Mouse (Mus musculus) CH12.LX (cell line): Measurements from ENCODE around the gene Pcnx. TPM values are rescaled to one million over a fixed set of nuclear protein-coding genes. Genes with fewer than 3 reads are reported as not detected.

Experiments used
- DNase-seq: peaks from one replicate; pipeline ENCODE4 v3.0.0-alpha.2; 2013; ENCODE audit errors: extremely low read depth
- H3K27ac ChIP-seq: 2 replicates; pipeline ENCODE4 v1.5.1; 2012; ENCODE audit warnings: low read depth, mild to moderate bottlenecking, control low read depth, moderate library complexity; ENCODE audit not compliant: insufficient read depth
- H3K27me3 ChIP-seq: replicated peaks from 2 replicates; pipeline ENCODE3; 2012; ENCODE audit warnings: inconsistent platforms
- H3K36me3 ChIP-seq, 2 experiments: replicated peaks in 1 of 2; 2 replicates each; pipeline versions ENCODE3 to v1.6.1; 2012; ENCODE audit warnings: inconsistent platforms in 1 of 2, low read length in 1 of 2, mild to moderate bottlenecking in 1 of 2, mixed read lengths in 1 of 2, moderate library complexity in 1 of 2; ENCODE audit not compliant: control insufficient read depth in 1 of 2, insufficient read depth in 1 of 2
- H3K4me1 ChIP-seq, 2 experiments: 2 replicates each; pipeline ENCODE4 v1.6.1; 2012; ENCODE audit warnings: inconsistent platforms in 1 of 2, moderate library complexity in 1 of 2; ENCODE audit not compliant: insufficient read depth in 2 of 2, control insufficient read depth in 1 of 2
- H3K4me2 ChIP-seq: 2 replicates; pipeline ENCODE4 v1.6.1; 2012; ENCODE audit warnings: low read depth, mild to moderate bottlenecking, control low read depth; ENCODE audit not compliant: poor library complexity, insufficient read depth, severe bottlenecking
- H3K4me3 ChIP-seq, 3 experiments: fragments of 150-350 bp in 1 of 3; sonication (generic) in 1 of 3; replicated peaks in 1 of 3; 2 replicates each; pipeline versions ENCODE3 to v1.5.1; 2011 to 2012; ENCODE audit warnings: low read depth in 2 of 3, low read length in 2 of 3, mild to moderate bottlenecking in 2 of 3, moderate library complexity in 2 of 3, control low read depth in 1 of 3, improper control_type of control experiment in 1 of 3, inconsistent platforms in 1 of 3, mixed read lengths in 1 of 3; ENCODE audit not compliant: poor library complexity in 1 of 3
- H3K79me2 ChIP-seq: replicated peaks from 2 replicates; pipeline ENCODE4 v1.6.1; 2012; ENCODE audit warnings: mild to moderate bottlenecking, moderate library complexity; ENCODE audit not compliant: control insufficient read depth, poor library complexity, insufficient read depth, severe bottlenecking; ENCODE audit errors: extremely low read depth
- H3K9ac ChIP-seq: 2 replicates; pipeline ENCODE4 v1.6.1; 2012; ENCODE audit warnings: low read depth, mild to moderate bottlenecking, control low read depth, moderate library complexity; ENCODE audit not compliant: insufficient read depth
- H3K9me3 ChIP-seq: replicated peaks from 2 replicates; pipeline ENCODE3; 2012; ENCODE audit warnings: low read length, inconsistent platforms, mixed read lengths
- BHLHE40 ChIP-seq: IDR thresholded peaks from 2 replicates; pipeline ENCODE4 v1.6.1; 2011; ENCODE audit warnings: mild to moderate bottlenecking, low read depth, low read length, improper control_type of control experiment
- CHD2 ChIP-seq: IDR thresholded peaks from 2 replicates; pipeline ENCODE4 v1.6.1; 2011; ENCODE audit warnings: low read length, improper control_type of control experiment
- CTCF ChIP-seq, 2 experiments: IDR thresholded peaks in 1 of 2; conservative IDR thresholded peaks in 1 of 2; 2 replicates each; pipeline ENCODE4 v1.5.1; 2011 to 2012; ENCODE audit warnings: low read depth in 2 of 2, low read length in 2 of 2, improper control_type of control experiment in 1 of 2, inconsistent platforms in 1 of 2, mild to moderate bottlenecking in 1 of 2, moderate library complexity in 1 of 2
- ETS1 ChIP-seq: conservative IDR thresholded peaks from 2 replicates; pipeline ENCODE4 v1.6.1; 2012; ENCODE audit warnings: low read depth, mild to moderate bottlenecking, inconsistent platforms, low read length, improper control_type of control experiment, moderate library complexity
- GABPA ChIP-seq: IDR thresholded peaks from 2 replicates; pipeline ENCODE4 v1.6.1; 2012; ENCODE audit warnings: low read depth, low read length, improper control_type of control experiment, inconsistent platforms; ENCODE audit not compliant: insufficient replicate concordance
- MAFK ChIP-seq: IDR thresholded peaks from 2 replicates; pipeline ENCODE4 v1.6.1; 2011; ENCODE audit warnings: low read length, improper control_type of control experiment; ENCODE audit not compliant: insufficient replicate concordance
- MAX ChIP-seq: IDR thresholded peaks from 2 replicates; pipeline ENCODE4 v1.6.1; 2011; ENCODE audit warnings: low read length, improper control_type of control experiment
- MXI1 ChIP-seq: IDR thresholded peaks from 2 replicates; pipeline ENCODE4 v1.6.1; 2011; ENCODE audit warnings: mild to moderate bottlenecking, low read depth, low read length, improper control_type of control experiment
- MYC ChIP-seq: IDR thresholded peaks from 2 replicates; pipeline ENCODE4 v1.6.1; 2011; ENCODE audit warnings: low read depth, mild to moderate bottlenecking, improper control_type of control experiment, low read length
- NELFE ChIP-seq: IDR thresholded peaks from 2 replicates; pipeline ENCODE4 v1.6.1; 2011; ENCODE audit warnings: low read depth, low read length, improper control_type of control experiment
- NRF1 ChIP-seq: IDR thresholded peaks from 2 replicates; pipeline ENCODE4 v1.6.1; 2014; ENCODE audit warnings: low read depth, mild to moderate bottlenecking, inconsistent platforms, low read length, improper control_type of control experiment, moderate library complexity
- POLR2AphosphoS2 ChIP-seq: IDR thresholded peaks from 2 replicates; pipeline ENCODE4 v1.6.1; 2011; ENCODE audit warnings: low read depth, low read length, improper control_type of control experiment
- RAD21 ChIP-seq: IDR thresholded peaks from 2 replicates; pipeline ENCODE4 v1.6.1; 2011; ENCODE audit warnings: low read depth, mild to moderate bottlenecking, low read length, improper control_type of control experiment, moderate library complexity
- SIN3A ChIP-seq: IDR thresholded peaks from 2 replicates; pipeline ENCODE4 v1.6.1; 2012; ENCODE audit warnings: low read length, improper control_type of control experiment, inconsistent platforms
- SMC3 ChIP-seq: IDR thresholded peaks from 2 replicates; pipeline ENCODE4 v1.6.1; 2011; ENCODE audit warnings: low read depth, low read length, improper control_type of control experiment
- ZKSCAN1 ChIP-seq: IDR thresholded peaks from 2 replicates; pipeline ENCODE4 v1.6.1; 2012; ENCODE audit warnings: low read depth, inconsistent platforms, low read length, improper control_type of control experiment, borderline replicate concordance
- ZMIZ1 ChIP-seq: IDR thresholded peaks from 2 replicates; pipeline ENCODE4 v1.6.1; 2012; ENCODE audit warnings: low read depth, mild to moderate bottlenecking, inconsistent platforms, low read length, improper control_type of control experiment
- dilution Hi-C: fragments of 300-500 bp; cut with MboI; formaldehyde crosslinking; loops from 2 replicates; pipeline ENCODE4 v1.14.3; 2020; ENCODE audit warnings: low sequenced_read_pairs; ENCODE audit not compliant: extremely low pct_unique_long_range_greater_than_20kb, extremely low pct_ligation_motif_present
- in situ Hi-C: fragments of 300-500 bp; cut with MboI; formaldehyde crosslinking; loops from 3 replicates; pipeline ENCODE4 v1.14.3; 2019; ENCODE audit warnings: low sequenced_read_pairs, low pct_ligation_motif_present, low pct_unique_long_range_greater_than_20kb, mixed read lengths
- polyA plus RNA-seq: library from polyadenylated mRNA; unstranded; fragments of >175 nt; gene quantifications from 2 replicates; pipeline ENCODE4 v1.2.1, GENCODE M21; 2012; ENCODE audit warnings: low read depth; ENCODE audit not compliant: insufficient read length
- total RNA-seq, 2 experiments: library from RNA; depleted of rRNA; stranded (reverse); fragments of 300-350 nt in 1 of 2; fragments of >200 nt in 1 of 2; gene quantifications; 2 replicates each; pipeline ENCODE4 v1.2.3; 2012 to 2014

The Pcnx gene
- total and polyA plus RNA-seq, 3 experiments: 16.2 to 89.1 (median 68.2) TPM

DNA sequence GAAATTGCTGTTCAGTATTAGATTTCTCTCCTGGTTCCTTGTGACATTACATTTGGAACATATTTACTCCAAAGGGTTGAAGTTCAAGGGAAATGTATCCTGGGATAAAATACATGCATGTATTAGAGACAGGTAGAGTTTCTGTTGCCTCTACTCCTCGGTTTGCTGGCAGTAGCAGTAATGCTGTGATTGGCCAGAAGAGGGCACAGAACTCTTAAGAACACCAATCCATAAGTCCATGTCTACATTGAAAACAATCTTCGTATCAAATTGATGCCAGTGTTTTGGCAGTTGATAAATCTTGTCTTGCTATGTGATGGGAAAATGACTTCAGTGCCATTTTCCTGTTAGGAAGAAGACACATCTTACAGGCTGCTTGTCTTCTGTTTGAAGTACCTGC, 115.0 kb downstream of the Pcnx start:
- in situ Hi-C loops (loop anchor here (25.0 kb wide), 2 partner anchors 137 to 287 kb away; no protein-coding TSS in a partner anchor), dilution Hi-C loops (no loop called here)
- peak; percentile 26 for DNase-seq
- Histone ChIP-seq H3K27ac (no peak overlapping the region), H3K4me1 (peaks cover 14 to 21% of the 10 kb centered on the region in 2 experiments), H3K4me3 (no peak overlapping the region), H3K36me3 (peaks cover 73 to 96% of the 10 kb centered on the region in 2 experiments), H3K4me2 (no peak overlapping the region), H3K9me3 (no peaks in the 10 kb centered on the region), H3K9ac (no peak overlapping the region), H3K27me3 (no peaks in the 10 kb centered on the region), H3K79me2 (no peaks in the 10 kb centered on the region; the same call in 1 of the 2 replicates)
- no peak for TF ChIP-seq MXI1
- TF ChIP-seq ZMIZ1: no peak
- no peak for TF ChIP-seq MAFK
- TF ChIP-seq SMC3: peak; percentile 39; the same call in 1 of the 2 replicates
- TF ChIP-seq ZKSCAN1: no peak
- TF ChIP-seq RAD21: peak; percentile 19
- TF ChIP-seq CTCF (conservative IDR thresholded peaks at IDR 0.05 in 1 of 2, IDR thresholded peaks at IDR 0.05 in 1 of 2; ENCODE audit: low read depth in 2 of 2, low read length in 2 of 2): peak; percentile 14 to 44; a peak in 2 of 4 replicates

DNA sequence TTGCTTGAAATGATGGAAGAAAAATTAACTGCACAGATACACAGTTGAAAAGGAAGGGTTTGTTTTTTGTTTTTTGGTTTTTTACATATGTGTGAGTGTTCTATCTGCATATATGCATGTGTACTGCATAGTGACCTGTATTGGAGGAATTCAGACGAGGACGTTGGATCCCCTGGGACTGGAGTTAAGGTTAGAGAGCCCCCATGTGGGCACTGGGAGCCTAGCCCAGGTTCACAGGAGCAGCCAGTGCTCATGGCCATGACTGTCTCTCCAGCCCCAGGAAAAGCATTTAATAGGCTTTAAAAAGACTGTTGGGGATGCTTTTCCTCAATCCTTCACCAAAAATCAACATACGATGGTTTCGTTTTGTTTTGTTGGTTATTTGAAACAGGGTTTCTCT, 117.5 kb downstream of the Pcnx start:
- TF ChIP-seq MXI1 (no peak), NELFE (0 out of 2 replicates have a peak, but pooled peaks have one; percentile 15), GABPA (no peak), RAD21 (peak; percentile 42), SMC3 (peak; percentile 49), CTCF (conservative IDR thresholded peaks at IDR 0.05 in 1 of 2, IDR thresholded peaks at IDR 0.05 in 1 of 2; ENCODE audit: low read depth in 2 of 2, low read length in 2 of 2) (peak; percentile 8 to 62; a peak in 2 of 4 replicates), SIN3A (no peak)
- no peak overlapping the region for H3K4me2 ChIP-seq
- H3K27me3 ChIP-seq: no peaks in the 10 kb centered on the region
- peak; percentile 14 for DNase-seq
- no peak overlapping the region for H3K27ac ChIP-seq
- no peaks in the 10 kb centered on the region for H3K79me2 ChIP-seq
- in situ Hi-C loops: loop anchor here (25.0 kb wide), 1 partner anchor 285 kb away; no protein-coding TSS in a partner anchor
- no peak overlapping the region for H3K4me3 ChIP-seq
- H3K9me3 ChIP-seq: no peaks in the 10 kb centered on the region
- dilution Hi-C loops: no loop called here
- peaks cover 84 to 98% of the 10 kb centered on the region in 2 experiments for H3K36me3 ChIP-seq
- H3K4me1 ChIP-seq: 0 out of 4 replicates have a peak, but pooled peaks cover 0 to 2% of the 10 kb centered on the region in 2 experiments
- no peak overlapping the region for H3K9ac ChIP-seq

DNA sequence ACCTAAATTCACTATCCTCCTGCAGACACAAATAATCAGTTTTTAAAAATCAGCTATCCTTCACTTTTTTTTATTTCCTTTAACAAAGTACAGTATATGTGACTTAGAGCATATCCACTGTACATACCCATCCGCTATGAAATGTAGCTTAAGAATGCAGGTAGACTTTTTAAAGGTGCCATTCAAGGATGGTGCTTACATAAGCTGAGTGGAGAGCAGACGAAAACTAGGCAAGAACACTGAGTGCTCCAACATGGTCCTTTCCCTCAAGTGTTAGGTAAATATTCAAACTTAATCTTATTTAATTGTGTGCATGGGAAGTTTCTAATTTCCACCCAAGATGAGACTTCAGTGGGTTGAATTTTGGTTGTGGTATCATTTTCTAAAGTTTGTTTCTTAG, 119.5 kb downstream of the Pcnx start:
- dilution Hi-C loops (no loop called here), in situ Hi-C loops (loop anchor here (25.0 kb wide), 1 partner anchor 283 kb away; no protein-coding TSS in a partner anchor)
- H3K4me1 ChIP-seq: no peaks in the 10 kb centered on the region
- H3K27me3 ChIP-seq: no peaks in the 10 kb centered on the region
- no peak overlapping the region for H3K4me3 ChIP-seq
- no peak overlapping the region for H3K27ac ChIP-seq
- H3K36me3 ChIP-seq: peaks cover 83 to 98% of the 10 kb centered on the region in 2 experiments
- no peak for DNase-seq
- no peaks in the 10 kb centered on the region for H3K9me3 ChIP-seq
- no peak overlapping the region for H3K4me2 ChIP-seq
- H3K9ac ChIP-seq: no peak overlapping the region
- no peaks in the 10 kb centered on the region for H3K79me2 ChIP-seq
- TF ChIP-seq POLR2AphosphoS2 (no peak), ETS1 (no peak), CHD2 (no peak), BHLHE40 (no peak), GABPA (no peak), ZMIZ1 (no peak), MAX (no peak), RAD21 (no peak), NRF1 (no peak), MXI1 (no peak), MYC (no peak)
